Mouse (Mus musculus) spleen, adult 2 months (tissue): Measurements from ENCODE around the gene Slc16a10.

Source experiments
- CTCF ChIP-seq: fragments of 200-500 bp; IDR thresholded peaks from 2 replicates; pipeline ENCODE4 v1.5.1; 2011; ENCODE audit warnings: mild to moderate bottlenecking, inconsistent platforms; ENCODE audit not compliant: insufficient read depth, insufficient read length, insufficient replicate concordance; ENCODE audit errors: extremely low read depth
- POLR2A ChIP-seq: fragments of 200-500 bp; IDR thresholded peaks from 2 replicates; pipeline ENCODE4 v1.6.1; 2011; ENCODE audit warnings: low read depth, low read length, inconsistent platforms

DNA sequence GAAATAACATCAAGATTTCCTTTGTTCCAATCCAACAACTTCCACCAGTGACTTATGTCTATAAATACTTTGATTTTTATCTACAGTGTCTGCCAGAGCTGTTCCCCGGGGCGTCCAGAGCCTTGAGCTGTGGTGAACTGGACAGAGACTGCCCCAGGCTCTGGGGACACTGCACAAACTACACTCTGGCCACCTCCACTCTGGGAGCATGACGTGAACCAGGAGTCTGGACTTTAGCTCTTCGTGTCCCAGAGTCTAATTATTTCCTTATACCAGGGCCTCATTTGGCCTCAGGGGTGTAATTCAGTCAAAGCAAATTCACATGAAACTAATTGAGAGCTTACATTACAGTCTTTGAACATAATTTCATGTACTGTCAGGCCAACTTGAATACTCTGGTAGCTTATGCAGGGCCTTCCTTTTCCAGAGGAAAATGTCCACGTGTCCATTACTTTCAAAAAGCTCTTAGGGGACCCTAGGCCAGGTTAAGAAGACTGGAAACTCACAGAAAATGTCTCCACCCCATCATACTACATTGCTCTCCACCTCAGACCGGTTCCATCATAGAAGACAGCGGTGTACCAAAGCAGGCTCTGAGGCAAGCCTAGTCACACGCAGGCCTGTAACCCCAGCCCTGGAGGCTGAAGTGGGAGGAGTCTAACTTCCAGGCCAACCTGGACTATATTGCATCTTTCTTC, 9.9 kb upstream of the Slc16a10 start:
- TF ChIP-seq CTCF: no peak
- no peak for TF ChIP-seq POLR2A
